In genomic region chr3:20034719-20035404, GRCm38 (mm10) we compare ENCODE assay signal across 8 mouse cellular contexts. TPM values are rescaled to one million over a fixed set of nuclear protein-coding genes. Genes with fewer than 3 reads are reported as not detected.
A peak's percentile ranks its signal among the peaks of the same experiment; 100 is the strongest.
DNase-seq lines count a peak whose midpoint lies in the region; ATAC-seq and TF ChIP-seq lines count a peak whose summit lies in the region.

Hps3 (minus strand) TSS chr3:20035315.

- under 1% methylated on average over 44 of the region's 47 CpGs for WGBS in forebrain, embryonic 11.5 days
- WGBS in heart, embryonic 16.5 days: under 1% methylated on average over 47 of the region's 47 CpGs
- under 1% methylated on average over 47 of the region's 47 CpGs for WGBS in liver, embryonic 16.5 days (ENCODE audit: insufficient replicate concordance)
- under 1% methylated on average over 47 of the region's 47 CpGs for WGBS in neural tube, embryonic 13.5 days

- DNase-seq in CD8-positive naive resting alpha-beta T cell, adult 2 months (ENCODE audit: low read depth in 2 of 2, low spot score in 2 of 2): peak; percentile 76 to 83
- peak; percentile 70 for DNase-seq in c-Kit-positive CD71-negative TER-119-negative erythroid progenitor cells, embryonic 14.5 days (ENCODE audit: low read depth)
- peak; percentile 89 for DNase-seq in forebrain, embryonic 11.5 days (ENCODE audit: low spot score)
- peak; percentile 88 to 93 for DNase-seq in kidney, postnatal 4 days

- TF ChIP-seq CTCF in testis, adult 2 months (IDR thresholded peaks at IDR 0.05; ENCODE audit: control insufficient read depth, insufficient read depth, insufficient replicate concordance, low read depth, low read length): no peak

- ATAC-seq in forebrain, embryonic 11.5 days (replicated peaks; ENCODE audit: low FRiP score): peak; percentile 99
- ATAC-seq in heart, embryonic 16.5 days (replicated peaks; ENCODE audit: extremely low read depth, insufficient read depth, low FRiP score): peak; percentile 99
- ATAC-seq in liver, embryonic 16.5 days (ENCODE audit: low read depth): peak; percentile 99
- ATAC-seq in neural tube, embryonic 13.5 days (ENCODE audit: low read depth): peak; percentile 100

- no peaks in the 10 kb centered on the region; the same call in 1 of the 2 replicates for H3K4me1 ChIP-seq in forebrain, embryonic 11.5 days (replicated peaks; ENCODE audit: control insufficient read depth, insufficient read depth, low read length)
- H3K4me1 ChIP-seq in heart, embryonic 16.5 days (ENCODE audit: control insufficient read depth, insufficient read depth, low read length): peaks cover 11% of the 10 kb centered on the region
- peaks cover 12% of the 10 kb centered on the region for H3K4me1 ChIP-seq in liver, embryonic 16.5 days (ENCODE audit: control insufficient read depth, low read depth, low read length)
- H3K4me1 ChIP-seq in neural tube, embryonic 13.5 days (replicated peaks): peaks cover 13% of the 10 kb centered on the region
- H3K4me1 ChIP-seq in testis, adult 2 months (ENCODE audit: control insufficient read depth, insufficient read depth, low read length): no peaks in the 10 kb centered on the region

- no peaks in the 10 kb centered on the region for H3K27me3 ChIP-seq in forebrain, embryonic 11.5 days (ENCODE audit: control insufficient read depth, insufficient read depth, low read length)
- no peaks in the 10 kb centered on the region for H3K27me3 ChIP-seq in heart, embryonic 16.5 days (ENCODE audit: control insufficient read depth, insufficient read depth, low read length)
- no peaks in the 10 kb centered on the region for H3K27me3 ChIP-seq in liver, embryonic 16.5 days (ENCODE audit: control insufficient read depth, insufficient read depth, low read depth, low read length)
- H3K27me3 ChIP-seq in neural tube, embryonic 13.5 days: no peaks in the 10 kb centered on the region
- no peaks in the 10 kb centered on the region for H3K27me3 ChIP-seq in testis, adult 2 months (ENCODE audit: control insufficient read depth, insufficient read depth, low read length)

- H3K4me3 ChIP-seq in forebrain, embryonic 11.5 days (ENCODE audit: low read depth, low read length): peak within 1 kb of the TSS; percentile 80
- peak within 1 kb of the TSS; percentile 97 for H3K4me3 ChIP-seq in heart, embryonic 16.5 days (ENCODE audit: low read length)
- peak within 1 kb of the TSS; percentile 69 for H3K4me3 ChIP-seq in liver, embryonic 16.5 days (ENCODE audit: low read depth, low read length)
- peak within 1 kb of the TSS; percentile 66 for H3K4me3 ChIP-seq in neural tube, embryonic 13.5 days
- H3K4me3 ChIP-seq in testis, adult 2 months (ENCODE audit: control insufficient read depth, low read depth, low read length): peak within 1 kb of the TSS; percentile 97

- H3K36me3 ChIP-seq in forebrain, embryonic 11.5 days (ENCODE audit: control insufficient read depth, insufficient read depth, low read length): no peaks in the 10 kb centered on the region
- no peaks in the 10 kb centered on the region for H3K36me3 ChIP-seq in heart, embryonic 16.5 days (ENCODE audit: control insufficient read depth, insufficient read depth)
- H3K36me3 ChIP-seq in liver, embryonic 16.5 days (ENCODE audit: control insufficient read depth, insufficient read depth): no peaks in the 10 kb centered on the region; the same call in 1 of the 2 replicates
- no peaks in the 10 kb centered on the region for H3K36me3 ChIP-seq in neural tube, embryonic 13.5 days
- no peaks in the 10 kb centered on the region for H3K36me3 ChIP-seq in testis, adult 2 months (ENCODE audit: control insufficient read depth, insufficient read depth, low read length)

- peak within 1 kb of the TSS; percentile 75 for H3K4me2 ChIP-seq in forebrain, embryonic 11.5 days (ENCODE audit: low read depth, low read length, severe bottlenecking)
- H3K4me2 ChIP-seq in heart, embryonic 16.5 days (ENCODE audit: low read depth, low read length): peak within 1 kb of the TSS; percentile 86
- H3K4me2 ChIP-seq in liver, embryonic 16.5 days (ENCODE audit: low read depth, low read length): peak within 1 kb of the TSS; percentile 87
- peak within 1 kb of the TSS; percentile 84 for H3K4me2 ChIP-seq in neural tube, embryonic 13.5 days

- H3K9ac ChIP-seq in forebrain, embryonic 11.5 days (ENCODE audit: low read length): peak within 1 kb of the TSS; percentile 64
- H3K9ac ChIP-seq in heart, embryonic 16.5 days (ENCODE audit: low read length): peak within 1 kb of the TSS; percentile 81
- H3K9ac ChIP-seq in liver, embryonic 16.5 days (ENCODE audit: low read depth, low read length): peak within 1 kb of the TSS; percentile 66
- peak within 1 kb of the TSS; percentile 71 for H3K9ac ChIP-seq in neural tube, embryonic 13.5 days

- H3K27ac ChIP-seq in forebrain, embryonic 11.5 days (ENCODE audit: low read depth, low read length): no peak within 1 kb of the TSS
- H3K27ac ChIP-seq in heart, embryonic 16.5 days (ENCODE audit: low read length): peak within 1 kb of the TSS; percentile 82
- H3K27ac ChIP-seq in liver, embryonic 16.5 days (ENCODE audit: low read length): peak within 1 kb of the TSS; percentile 66
- peak within 1 kb of the TSS; percentile 63 for H3K27ac ChIP-seq in neural tube, embryonic 13.5 days (replicated peaks)
- peak within 1 kb of the TSS; percentile 68 for H3K27ac ChIP-seq in testis, adult 2 months (ENCODE audit: control insufficient read depth, insufficient read depth, low read depth, low read length)

- H3K9me3 ChIP-seq in forebrain, embryonic 11.5 days (ENCODE audit: control insufficient read depth, low read length): no peaks in the 10 kb centered on the region
- no peaks in the 10 kb centered on the region for H3K9me3 ChIP-seq in heart, embryonic 16.5 days (replicated peaks; ENCODE audit: control insufficient read depth, low read length)
- no peaks in the 10 kb centered on the region for H3K9me3 ChIP-seq in liver, embryonic 16.5 days (replicated peaks; ENCODE audit: control insufficient read depth, low read length)
- no peaks in the 10 kb centered on the region for H3K9me3 ChIP-seq in neural tube, embryonic 13.5 days

- TF ChIP-seq POLR2A in testis, adult 2 months (IDR thresholded peaks at IDR 0.05; ENCODE audit: control insufficient read depth, low read depth, low read length): peak; percentile 44; the same call in 1 of the 2 replicates

RNA-seq across cellular contexts. Expression of gene Hps3, which starts in this region (rescaled TPM):
- polyA plus RNA-seq in forebrain, embryonic 11.5 days (2014; fragmentation: Nextera tagmentation; extraction: Ambion mirVana): 11.8 and 13.7 TPM in 2 replicates
- polyA plus RNA-seq in heart, embryonic 16.5 days (2015; fragmentation: Nextera tagmentation; extraction: Ambion mirVana): 12.0 and 12.1 TPM in 2 replicates
- polyA plus RNA-seq in liver, embryonic 16.5 days (2015; fragmentation: Nextera tagmentation; extraction: Ambion mirVana): 5.9 and 6.6 TPM in 2 replicates
- polyA plus RNA-seq in neural tube, embryonic 13.5 days (2015; fragmentation: Nextera tagmentation; extraction: Ambion mirVana): 14.6 and 15.1 TPM in 2 replicates
- polyA plus RNA-seq in testis, adult 2 months (2012; rRNA removed): 4.0 and 4.5 TPM in 2 replicates
